Mouse (Mus musculus) left cerebral cortex, adult 18-20 months (tissue): Measurements from ENCODE around the gene Pdilt. TPM values are rescaled to one million over a fixed set of nuclear protein-coding genes. Genes with fewer than 3 reads are reported as not detected.
"Not testable (repeated sequence)": the region's sequence is repeated elsewhere in the genome, so short reads cannot be mapped to it uniquely, and the experiment has no call there.

ENCODE experiments used
- DNase-seq, 2 experiments: peaks; one replicate each; pipeline ENCODE4 v3.0.0; 2021 to 2022; ENCODE audit warnings: low spot score in 2 of 2, mixed read lengths in 1 of 2
- long read RNA-seq, 2 experiments: library from polyadenylated mRNA; stranded (forward); transcript quantifications; one replicate each; pipeline ENCODE4 v2.0.0; 2021
- total RNA-seq, 2 experiments: library from RNA; stranded (reverse); gene quantifications; 2 replicates each; pipeline ENCODE4 v1.2.3; 2021

The Pdilt gene
- total RNA-seq = not detected
- long read RNA-seq, experiment 1 = 0 reads
- long read RNA-seq, experiment 2 = 0 reads

DNA sequence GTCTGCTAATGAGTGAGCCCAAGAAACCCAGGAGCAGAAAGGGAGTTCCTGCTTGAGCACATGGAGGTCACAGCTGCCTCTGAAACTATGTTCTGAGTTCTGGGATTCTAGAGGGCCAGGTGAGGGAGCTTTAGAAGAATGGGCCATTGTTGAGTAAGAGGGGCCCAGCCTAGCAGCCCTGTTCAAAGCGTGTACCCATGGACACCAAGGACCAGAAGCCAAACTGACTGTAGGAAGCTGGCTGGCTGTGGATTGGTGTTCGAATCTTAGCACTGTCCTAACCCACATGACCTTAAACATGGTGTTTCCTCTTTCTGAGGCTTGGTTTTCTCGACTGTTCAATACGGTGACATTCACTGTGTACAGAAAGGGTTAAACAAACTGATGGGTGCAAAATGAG, at the start of gene Pdilt:
Pdilt (minus strand) TSS at position 101 of the 400 bp plus-strand sequence.
- no peak for DNase-seq

GRCm38 (mm10) chr7:119562476-119562875, 39.2 kb upstream of the Pdilt start:
- DNase-seq = not testable (repeated sequence)

- no peak for DNase-seq
These were observed 38.2 kb upstream of the Pdilt start for GRCm38 (mm10) chr7:119561441-119561840.

GRCm38 (mm10) chr7:119560452-119560835, 37.2 kb upstream of the Pdilt start:
- no peak for DNase-seq

DNA sequence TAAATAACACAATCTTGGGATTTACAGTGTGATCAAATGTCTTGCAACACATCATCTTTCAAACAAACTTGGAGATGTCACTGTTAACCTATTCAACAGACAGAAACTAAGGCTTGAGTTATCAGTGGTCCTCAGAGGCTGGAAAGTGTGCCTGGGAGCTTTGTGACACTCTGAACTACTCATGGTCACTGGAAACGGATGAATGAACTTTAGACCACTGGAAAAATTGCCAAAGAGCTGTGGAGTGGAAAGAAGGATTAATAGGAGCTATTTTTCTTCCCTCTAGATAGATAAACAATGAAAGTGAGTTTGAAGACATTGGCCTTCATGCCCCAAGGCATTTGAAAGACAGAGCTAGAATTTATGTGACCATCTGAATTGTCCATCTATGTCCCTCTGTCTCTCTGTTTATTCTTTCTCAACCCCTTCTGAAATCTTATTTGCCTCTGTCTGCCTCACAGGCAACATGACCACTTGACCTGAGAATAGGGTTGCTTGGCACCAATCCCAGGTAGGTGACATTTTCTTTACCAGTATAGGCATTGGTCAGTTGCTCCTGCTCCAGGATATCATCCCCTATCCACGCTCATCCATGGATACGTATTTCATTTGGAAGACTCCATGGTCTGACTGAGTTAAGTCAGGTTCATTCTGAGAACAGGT, 36.6 kb upstream of the Pdilt start:
- no peak for DNase-seq

- DNase-seq = no peak
These were observed 30.8 kb upstream of the Pdilt start, which contains the start of gene Acsm2 for GRCm38 (mm10) chr7:119554040-119554439. Acsm2 (plus strand) TSS chr7:119554340.

DNA sequence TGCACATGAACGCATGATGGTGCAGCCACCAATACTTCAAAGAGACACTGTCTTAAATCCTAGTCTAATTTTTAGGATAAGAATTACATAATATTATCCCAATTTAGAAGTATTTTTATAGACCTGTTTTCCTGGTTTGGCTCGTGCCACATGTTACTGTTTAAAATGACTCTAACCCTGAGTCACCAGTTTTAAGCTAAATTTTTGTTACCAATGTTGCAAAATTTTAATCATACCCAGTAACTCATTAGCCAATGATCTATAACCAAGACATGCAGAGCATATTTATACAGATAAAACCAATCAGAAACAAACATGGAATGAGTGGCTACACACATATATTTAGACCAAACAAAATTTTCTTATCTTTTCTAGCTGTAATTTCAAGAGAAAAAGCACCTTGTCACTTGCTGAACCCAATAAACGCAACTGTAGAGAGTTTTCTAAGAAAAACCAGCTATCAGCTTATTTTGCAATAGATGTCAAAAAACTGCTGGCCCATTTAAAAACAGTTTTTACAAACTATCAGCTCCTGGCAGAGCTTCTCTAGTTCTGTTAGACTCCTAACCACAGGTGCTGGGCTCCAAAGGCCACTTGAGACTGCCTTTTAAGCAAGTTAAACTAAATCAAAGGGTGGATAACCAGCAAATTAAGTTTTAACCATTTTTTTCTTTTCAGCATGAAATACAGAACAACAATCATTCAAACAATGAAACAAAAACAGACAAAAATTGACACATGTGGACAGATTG, 27.4 kb upstream of the Pdilt start:
- no peak for DNase-seq

GRCm38 (mm10) chr7:119545572-119545971, 22.3 kb upstream of the Pdilt start:
- no peak for DNase-seq

GRCm38 (mm10) chr7:119542445-119542844, 19.2 kb upstream of the Pdilt start:
- no peak for DNase-seq

DNA sequence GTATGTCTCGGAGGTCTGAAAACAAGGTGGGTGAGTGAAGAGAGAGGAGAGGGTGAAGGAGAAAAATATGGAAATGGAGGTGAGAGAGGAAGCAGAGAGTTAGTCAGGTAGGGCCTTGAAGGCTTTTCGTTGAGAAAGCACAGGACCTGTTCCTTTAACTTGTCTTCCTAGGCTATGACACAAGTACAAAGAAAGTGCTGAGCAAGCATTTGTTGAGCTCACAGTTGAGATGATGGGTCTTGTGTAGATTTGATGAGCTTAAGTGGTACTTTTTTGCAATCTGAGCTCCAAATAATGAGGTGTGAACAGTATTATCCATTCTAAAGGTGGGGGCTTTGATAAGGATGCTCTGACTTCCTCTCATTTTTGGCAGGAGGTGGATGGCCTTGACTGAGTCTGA, 11.1 kb upstream of the Pdilt start:
- no peak for DNase-seq

DNA sequence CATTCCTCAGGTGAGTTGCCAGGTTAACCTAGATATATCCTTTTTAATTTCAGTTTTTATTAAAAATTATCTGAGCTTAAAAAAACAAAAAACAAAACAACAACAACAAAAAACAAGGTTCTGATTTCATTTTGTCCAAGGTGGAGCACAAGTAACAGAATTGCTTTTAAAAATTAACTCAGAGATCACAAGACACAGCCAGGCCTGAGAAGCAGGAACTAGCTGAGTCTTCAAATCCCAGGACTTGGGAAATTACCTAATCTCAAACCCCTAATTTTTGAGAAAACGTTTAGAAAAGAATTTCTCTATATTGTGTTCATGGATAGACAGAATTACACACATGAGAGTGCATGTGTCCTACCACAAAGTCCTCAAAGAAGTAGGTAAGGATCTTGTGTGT, 9.6 kb upstream of the Pdilt start:
- no peak for DNase-seq

GRCm38 (mm10) chr7:119528617-119529016, 5.3 kb upstream of the Pdilt start:
- no peak for DNase-seq

DNA sequence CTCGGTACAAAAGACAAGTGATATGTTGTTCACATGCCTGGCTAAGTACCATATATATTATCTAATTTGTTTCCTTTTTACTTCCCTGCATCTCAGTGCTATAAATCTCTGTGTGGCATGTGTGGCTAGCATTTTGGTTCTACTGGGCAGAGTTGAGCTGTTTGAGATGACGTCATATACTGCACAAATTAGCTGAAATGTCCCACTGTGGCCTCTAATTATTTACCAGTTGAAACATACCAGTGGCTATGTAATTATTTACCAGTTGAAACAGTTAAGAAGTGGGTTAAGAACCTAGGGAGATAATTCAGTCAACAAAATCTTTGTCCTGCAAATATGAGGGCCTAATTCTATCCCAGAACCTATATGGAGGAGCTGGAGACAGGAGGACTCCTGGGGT, 4.3 kb upstream of the Pdilt start:
- no peak for DNase-seq

- DNase-seq = no peak
These were observed 3.8 kb upstream of the Pdilt start for GRCm38 (mm10) chr7:119527135-119527534.

GRCm38 (mm10) chr7:119526486-119526885, 3.2 kb upstream of the Pdilt start:
- DNase-seq = no peak

GRCm38 (mm10) chr7:119525881-119526281, 2.6 kb upstream of the Pdilt start:
- DNase-seq = no peak

DNA sequence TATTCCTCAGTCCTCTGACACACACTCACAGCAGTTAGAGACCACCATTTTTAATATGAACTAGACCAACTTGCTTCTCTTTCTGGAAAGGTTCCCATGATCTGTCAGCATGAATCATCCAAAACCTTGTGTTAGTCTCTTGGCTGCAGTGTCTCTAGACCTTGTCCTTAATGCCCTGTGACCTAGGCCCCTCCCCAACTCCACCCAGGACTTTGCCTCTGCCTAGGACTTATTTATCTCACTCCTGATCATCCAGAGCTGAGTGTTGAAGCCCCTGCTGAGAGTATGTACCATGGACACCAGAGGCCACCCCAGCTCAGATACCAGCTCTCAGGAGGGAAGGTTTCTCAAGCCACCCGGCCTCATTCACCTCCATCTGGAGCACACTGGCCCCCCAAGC, 904 bp downstream of the Pdilt start:
- DNase-seq = no peak

GRCm38 (mm10) chr7:119521816-119522215, 1.5 kb downstream of the Pdilt start:
- no peak for DNase-seq

- DNase-seq = peak; percentile 82
These were observed 3.6 kb downstream of the Pdilt start for GRCm38 (mm10) chr7:119519654-119520053.

GRCm38 (mm10) chr7:119519163-119519562, 4.1 kb downstream of the Pdilt start, which contains the start of gene Acsm5:
Acsm5 (plus strand) TSS chr7:119519463.
- no peak for DNase-seq

- no peak for DNase-seq
These were observed 7.1 kb downstream of the Pdilt start for GRCm38 (mm10) chr7:119516272-119516558.

DNA sequence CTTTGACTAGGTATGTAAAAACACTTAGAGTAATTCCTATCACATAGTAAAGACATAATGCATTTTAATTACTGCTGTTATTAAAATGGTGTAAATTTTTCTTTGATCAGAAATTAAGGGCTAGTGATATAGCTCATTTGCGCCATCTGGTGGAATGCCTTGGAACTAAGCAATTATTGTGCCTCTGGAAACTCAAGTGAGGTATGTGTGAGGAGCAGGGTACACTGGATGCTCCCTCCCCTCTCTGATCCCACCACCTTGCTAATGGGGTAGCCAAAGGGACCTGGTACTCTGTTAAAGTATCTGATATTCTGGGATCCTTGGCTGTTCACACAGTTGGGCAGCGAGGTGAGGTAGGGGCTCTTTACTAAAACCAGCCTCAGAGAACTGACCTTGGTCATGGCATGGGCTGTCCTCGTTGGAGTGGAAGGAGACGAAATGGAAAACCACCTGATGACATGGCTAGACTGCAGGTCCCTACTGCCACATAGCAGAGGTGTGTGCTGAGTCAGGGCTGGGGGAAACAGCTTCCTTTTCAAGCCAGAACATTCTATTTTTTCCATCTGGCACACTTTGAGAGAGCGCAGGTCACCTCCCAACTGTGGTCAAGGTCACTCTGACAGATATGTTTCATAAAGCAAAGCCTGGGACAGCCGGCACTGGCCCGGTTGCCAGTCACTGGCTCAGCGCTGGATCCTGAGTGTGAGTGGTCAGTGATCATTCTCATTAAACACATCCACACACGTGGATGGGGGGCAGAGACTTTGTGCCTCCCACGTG, 7.6 kb downstream of the Pdilt start:
- DNase-seq = peak; percentile 52 to 66
